Mouse (Mus musculus): ENCODE measurements around the gene Cdc7.

DNA sequence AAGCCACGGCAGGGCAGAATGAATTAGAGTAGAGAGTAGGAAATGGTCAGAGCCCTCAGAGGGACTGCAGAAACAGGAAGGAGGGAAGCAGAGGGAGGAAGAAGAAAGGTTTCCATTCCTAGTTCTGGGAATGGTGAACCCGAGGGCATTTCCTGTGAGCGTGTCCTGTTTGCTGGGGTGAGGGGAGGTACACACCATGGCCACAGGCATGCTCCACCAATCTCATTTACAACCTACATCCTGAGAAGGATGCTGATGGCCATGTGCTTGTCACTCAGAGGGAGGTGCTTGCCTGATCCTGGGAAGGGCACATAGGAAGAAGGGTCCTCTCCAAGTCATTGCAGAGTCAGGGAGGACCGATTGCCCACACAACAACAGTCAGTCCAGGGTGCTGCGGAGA lies 59.8 kb downstream of the Cdc7 start:
- no peak for TF ChIP-seq CTCF (IDR thresholded peaks at IDR 0.05; ENCODE audit: low read depth, low read length)
- TF ChIP-seq POLR2A (IDR thresholded peaks at IDR 0.05; ENCODE audit: extremely low read depth, insufficient read depth, low read length), result no peak

All from liver, adult 2 months (tissue).